Mouse (Mus musculus) limb, embryonic 13.5 days (tissue): ENCODE results near the gene Cfd. TPM values are rescaled to one million over a fixed set of nuclear protein-coding genes. Genes with fewer than 3 reads are reported as not detected.
A peak's percentile ranks its signal among the peaks of the same experiment; 100 is the strongest.

Experiments used
- ATAC-seq: fragments of 200-750 bp; cut with Nextera tagmentation; 2 replicates; pipeline ENCODE4 v1.8.0; 2017; ENCODE audit warnings: low read depth, moderate number of reproducible peaks, moderate TSS enrichment; ENCODE audit not compliant: low FRiP score
- H3K27ac ChIP-seq: fragments of 300-500 bp; sonication (generic); 2 replicates; pipeline ENCODE4 v1.5.1; 2015; ENCODE audit warnings: inconsistent platforms, mild to moderate bottlenecking, moderate library complexity
- H3K27me3 ChIP-seq: fragments of 300-500 bp; sonication (generic); 2 replicates; pipeline ENCODE4 v1.6.1; 2015; ENCODE audit warnings: mild to moderate bottlenecking, inconsistent platforms
- H3K36me3 ChIP-seq: fragments of 300-500 bp; sonication (generic); 2 replicates; pipeline ENCODE4 v1.6.1; 2015; ENCODE audit warnings: inconsistent platforms, mild to moderate bottlenecking, moderate library complexity
- H3K4me1 ChIP-seq: fragments of 300-500 bp; sonication (generic); 2 replicates; pipeline ENCODE4 v1.6.1; 2015; ENCODE audit warnings: inconsistent platforms
- H3K4me2 ChIP-seq: fragments of 300-500 bp; sonication (generic); replicated peaks from 2 replicates; pipeline ENCODE4 v1.6.1; 2015; ENCODE audit warnings: inconsistent platforms, mild to moderate bottlenecking, moderate library complexity
- H3K4me3 ChIP-seq: fragments of 300-500 bp; sonication (generic); 2 replicates; pipeline ENCODE4 v1.5.1; 2015; ENCODE audit warnings: moderate library complexity, mild to moderate bottlenecking, inconsistent platforms
- H3K9ac ChIP-seq: fragments of 300-500 bp; sonication (generic); 2 replicates; pipeline ENCODE4 v1.6.1; 2015; ENCODE audit warnings: mild to moderate bottlenecking, inconsistent platforms
- H3K9me3 ChIP-seq: fragments of 300-500 bp; sonication (generic); 2 replicates; pipeline ENCODE4 v1.6.1; 2016; ENCODE audit warnings: inconsistent platforms
- WGBS: fragments of 180-500 bp; shearing (Covaris S2); methylation state at CpG from one replicate; pipeline ENCODE4 v1.1.7; 2015; 5-methylcytosine and 5-hydroxymethylcytosine counted together
- polyA plus RNA-seq: library from polyadenylated mRNA; unstranded; fragments of >200 nt; fragmentation: Nextera tagmentation; extraction: Ambion mirVana; gene quantifications from 2 replicates; pipeline ENCODE4 v1.2.1, GENCODE M21; 2015

The Cfd gene
- not detected in 2 replicates for polyA plus RNA-seq

GRCm38 (mm10) chr10:79890670-79891069, at the start of gene Cfd:
Gene Cfd (plus strand): TSS chr10:79890853.
- Histone ChIP-seq H3K4me2 (no peak within 1 kb of the TSS), H3K4me3 (no peak within 1 kb of the TSS), H3K27ac (no peak within 1 kb of the TSS), H3K27me3 (no peaks in the 10 kb centered on the region), H3K36me3 (peaks cover 14% of the 10 kb centered on the region), H3K9ac (no peak within 1 kb of the TSS; the same call in 1 of the 2 replicates), H3K4me1 (no peaks in the 10 kb centered on the region), H3K9me3 (no peaks in the 10 kb centered on the region)
- 38% methylated on average over 5 of the region's 5 CpGs for WGBS
- ATAC-seq = no peak

- Histone ChIP-seq H3K9ac (no peak overlapping the region), H3K36me3 (no peaks in the 10 kb centered on the region), H3K9me3 (no peaks in the 10 kb centered on the region), H3K4me1 (peaks cover 32% of the 10 kb centered on the region), H3K4me2 (no peak overlapping the region; the same call in 1 of the 2 replicates), H3K27me3 (no peaks in the 10 kb centered on the region), H3K27ac (peak overlapping the region; percentile 58), H3K4me3 (no peak overlapping the region)
- WGBS = 62% methylated on average over 3 of the region's 3 CpGs
- no peak for ATAC-seq
Measured at GRCm38 (mm10) chr10:79842322-79842721, 48.3 kb upstream of the Cfd start.

DNA sequence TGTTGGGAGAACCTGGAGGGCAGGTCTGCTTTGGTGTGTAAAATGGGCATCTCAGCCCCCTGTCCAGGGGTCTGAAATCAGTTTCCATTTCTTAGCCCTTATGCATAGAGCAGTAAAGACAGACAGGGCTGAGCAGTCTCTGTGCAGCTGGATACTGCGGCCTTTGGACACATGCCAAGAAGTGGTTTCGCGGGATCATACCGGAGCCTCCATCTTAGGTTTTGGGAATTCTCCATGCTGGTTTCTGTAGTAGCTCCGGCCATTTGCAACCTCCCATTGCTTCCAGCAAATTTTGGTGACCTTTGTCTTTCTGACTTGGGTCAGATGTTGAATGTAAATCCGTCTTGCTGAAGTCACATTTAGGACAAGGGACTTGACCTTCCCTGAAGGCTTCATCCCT, 47.2 kb upstream of the Cfd start:
- Histone ChIP-seq H3K27ac (peak overlapping the region; percentile 23; the same call in 1 of the 2 replicates), H3K4me3 (no peak overlapping the region), H3K4me1 (peaks cover 32% of the 10 kb centered on the region), H3K36me3 (no peaks in the 10 kb centered on the region), H3K9ac (no peak overlapping the region), H3K27me3 (no peaks in the 10 kb centered on the region), H3K9me3 (no peaks in the 10 kb centered on the region), H3K4me2 (no peak overlapping the region)
- WGBS = 58% methylated on average over 6 of the region's 6 CpGs
- no peak for ATAC-seq

DNA sequence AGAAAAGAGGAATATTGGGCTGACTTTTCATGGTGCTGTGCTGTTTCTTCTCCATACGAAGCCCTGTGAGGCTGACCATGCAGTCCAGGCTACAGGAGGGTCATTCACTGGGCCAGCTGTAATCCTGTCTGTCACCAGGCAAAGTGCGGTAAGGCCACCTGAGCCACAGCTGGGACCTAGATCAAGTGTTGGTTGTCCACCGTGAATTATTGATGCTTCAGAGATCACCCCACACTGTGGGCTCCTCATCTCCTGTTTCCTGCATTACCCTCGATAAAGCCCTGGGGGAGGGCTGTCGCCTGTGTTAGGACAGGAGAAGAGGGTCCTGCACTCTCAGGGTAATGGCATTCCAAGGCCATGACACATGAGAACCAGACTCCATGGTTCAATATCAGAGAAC, 44.1 kb upstream of the Cfd start:
- Histone ChIP-seq H3K4me1 (peaks cover 30% of the 10 kb centered on the region), H3K4me3 (no peak overlapping the region), H3K9ac (no peak overlapping the region), H3K36me3 (no peaks in the 10 kb centered on the region), H3K27me3 (no peaks in the 10 kb centered on the region), H3K4me2 (no peak overlapping the region), H3K27ac (no peak overlapping the region), H3K9me3 (no peaks in the 10 kb centered on the region)
- 42% methylated on average over 5 of the region's 5 CpGs for WGBS
- no peak for ATAC-seq

GRCm38 (mm10) chr10:79849941-79850628, 40.6 kb upstream of the Cfd start:
- H3K4me1 ChIP-seq = peaks cover 25% of the 10 kb centered on the region
- H3K9ac ChIP-seq = no peak overlapping the region
- H3K4me3 ChIP-seq = no peak overlapping the region
- no peak overlapping the region for H3K27ac ChIP-seq
- no peaks in the 10 kb centered on the region for H3K36me3 ChIP-seq
- 84% methylated on average over 8 of the region's 8 CpGs for WGBS
- no peaks in the 10 kb centered on the region for H3K27me3 ChIP-seq
- no peak for ATAC-seq
- H3K4me2 ChIP-seq = no peak overlapping the region
- H3K9me3 ChIP-seq = no peaks in the 10 kb centered on the region

DNA sequence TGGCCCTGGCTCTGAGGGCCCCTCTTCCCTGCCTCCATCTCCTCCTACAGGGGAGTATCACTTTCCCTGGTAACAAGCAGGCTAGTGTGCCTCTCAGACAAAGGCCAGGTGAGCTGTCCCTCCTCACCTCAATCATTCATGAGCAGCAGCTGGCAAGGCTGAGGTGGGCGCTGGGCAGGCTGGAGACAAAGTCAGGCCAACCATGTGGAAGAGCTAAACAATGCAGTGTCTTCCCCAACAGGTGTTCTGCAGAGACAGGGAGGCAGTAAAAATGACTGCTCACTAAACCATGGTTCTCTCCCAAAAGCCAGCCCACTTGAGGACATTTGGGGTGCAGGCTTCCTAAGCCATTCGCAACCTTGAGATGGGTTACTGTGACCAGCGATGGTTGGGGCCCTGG, 39.0 kb upstream of the Cfd start:
- H3K9ac ChIP-seq = peak overlapping the region; percentile 80; the same call in 1 of the 2 replicates
- H3K4me2 ChIP-seq = peak overlapping the region; percentile 79
- H3K4me3 ChIP-seq = peak overlapping the region; percentile 99; the same call in 1 of the 2 replicates
- H3K27ac ChIP-seq = peak overlapping the region; percentile 100
- no peaks in the 10 kb centered on the region for H3K27me3 ChIP-seq
- no peaks in the 10 kb centered on the region for H3K9me3 ChIP-seq
- WGBS = 64% methylated on average over 3 of the region's 3 CpGs
- peaks cover 9% of the 10 kb centered on the region for H3K36me3 ChIP-seq
- ATAC-seq = no peak
- H3K4me1 ChIP-seq = peaks cover 35% of the 10 kb centered on the region

DNA sequence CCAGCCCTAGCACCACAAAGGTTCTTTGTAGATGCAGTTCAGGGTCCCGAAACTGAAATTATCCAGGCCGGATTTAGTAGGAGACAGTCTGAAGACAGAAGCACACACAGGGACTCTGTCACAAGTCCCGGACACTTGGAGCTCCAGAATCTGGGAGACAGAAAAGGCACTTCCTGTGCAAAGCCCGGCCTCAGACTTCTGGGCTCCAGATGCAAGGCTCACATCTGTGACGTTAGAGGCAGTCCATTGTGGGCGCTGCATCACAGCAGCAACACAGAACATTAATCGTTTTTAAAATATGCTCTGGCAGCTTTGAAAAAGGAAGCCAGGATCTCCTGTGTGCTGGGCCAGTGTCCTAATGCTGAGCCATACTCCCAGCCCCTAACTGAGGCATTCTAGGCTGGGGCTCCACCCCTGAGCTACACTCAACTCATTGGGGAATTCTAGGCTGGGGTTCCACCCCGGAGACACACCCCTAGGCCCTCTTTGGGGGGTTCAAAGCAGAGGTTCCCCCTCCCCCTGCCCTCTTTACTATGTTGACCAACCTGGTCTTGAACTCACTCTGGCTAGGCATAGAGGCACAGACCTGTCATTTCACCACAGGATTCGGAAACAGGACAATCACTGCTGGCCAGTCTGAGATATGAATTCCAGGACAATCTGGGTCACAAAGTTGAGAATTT, 38.4 kb upstream of the Cfd start:
- Histone ChIP-seq H3K27me3 (no peaks in the 10 kb centered on the region), H3K4me3 (peak overlapping the region; percentile 99), H3K4me2 (peak overlapping the region; percentile 79), H3K4me1 (peaks cover 40% of the 10 kb centered on the region), H3K27ac (peak overlapping the region; percentile 100), H3K9ac (peak overlapping the region; percentile 80), H3K36me3 (peaks cover 15% of the 10 kb centered on the region), H3K9me3 (no peaks in the 10 kb centered on the region)
- ATAC-seq = no peak
- WGBS = 32% methylated on average over 9 of the region's 9 CpGs

- WGBS = 17% methylated on average over 8 of the region's 8 CpGs
- H3K27me3 ChIP-seq = no peaks in the 10 kb centered on the region
- H3K4me1 ChIP-seq = peaks cover 46% of the 10 kb centered on the region
Measured at GRCm38 (mm10) chr10:79852827-79853226, 37.8 kb upstream of the Cfd start.

GRCm38 (mm10) chr10:79853392-79853791, 37.3 kb upstream of the Cfd start:
- WGBS = 0% methylated on average over 15 of the region's 15 CpGs
- Histone ChIP-seq H3K4me3 (peak overlapping the region; percentile 99), H3K9me3 (no peaks in the 10 kb centered on the region), H3K27me3 (no peaks in the 10 kb centered on the region), H3K4me2 (peak overlapping the region; percentile 79), H3K9ac (peak overlapping the region; percentile 80), H3K27ac (peak overlapping the region; percentile 100), H3K4me1 (peaks cover 52% of the 10 kb centered on the region), H3K36me3 (peaks cover 26% of the 10 kb centered on the region)
- peak; percentile 43 for ATAC-seq

More at GRCm38 (mm10) chr10:79852827-79853226, 37.8 kb upstream of the Cfd start:
- H3K27ac ChIP-seq = peak overlapping the region; percentile 100
- peak overlapping the region; percentile 79 for H3K4me2 ChIP-seq
- peak overlapping the region; percentile 99 for H3K4me3 ChIP-seq
- peaks cover 20% of the 10 kb centered on the region for H3K36me3 ChIP-seq
- H3K9ac ChIP-seq = peak overlapping the region; percentile 80
- H3K9me3 ChIP-seq = no peaks in the 10 kb centered on the region
- no peak for ATAC-seq

DNA sequence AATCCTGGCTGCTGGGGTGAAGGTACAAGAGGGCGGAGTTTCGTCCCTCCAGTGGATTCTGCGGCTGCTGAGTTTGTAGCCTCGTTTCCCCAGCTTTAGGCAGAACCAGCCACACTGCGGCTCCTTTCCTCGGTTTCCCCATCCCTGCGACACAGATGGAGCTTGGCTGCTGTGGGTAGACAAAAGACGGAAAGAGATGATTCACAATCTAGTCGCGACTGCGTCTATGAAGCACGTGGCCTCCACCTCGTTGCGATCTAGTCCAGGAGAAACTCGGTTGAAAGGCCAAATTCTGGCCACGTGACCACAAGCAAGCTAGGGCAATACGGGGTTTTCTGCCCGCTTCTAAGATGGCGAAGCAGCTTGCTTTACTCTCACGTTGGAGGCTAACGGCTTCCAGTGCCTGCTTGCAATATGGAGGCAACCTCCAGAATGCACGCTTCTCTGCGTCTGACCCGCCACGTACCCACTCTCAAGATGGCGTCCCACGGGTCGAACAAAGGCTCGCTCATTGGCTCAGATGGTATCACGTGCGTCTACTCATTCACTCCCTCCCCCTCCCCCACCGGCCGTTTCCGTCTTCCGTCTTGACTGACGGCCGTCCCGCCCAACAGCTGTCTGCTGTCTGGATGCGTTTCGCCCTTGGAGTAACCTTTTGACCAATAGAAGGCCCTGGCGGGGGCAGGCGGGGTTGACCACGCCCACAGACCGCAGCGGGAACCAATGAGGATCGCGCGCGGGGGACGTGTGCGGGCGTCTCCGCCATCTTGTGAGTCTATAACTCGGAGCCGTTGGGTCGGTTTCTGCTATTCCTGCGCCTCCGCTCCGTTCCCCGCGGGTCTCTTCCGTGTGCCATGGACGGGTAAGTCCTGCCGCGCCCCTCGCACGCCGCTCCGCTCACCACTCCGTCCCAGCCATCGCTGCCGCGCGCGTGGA, 36.5 kb upstream of the Cfd start, which contains the start of gene Ptbp1:
Gene Ptbp1 (plus strand): TSS at position 568 of the 936 bp plus-strand sequence.
- Histone ChIP-seq H3K9ac (peak within 1 kb of the TSS; percentile 97), H3K4me2 (peak within 1 kb of the TSS; percentile 100)
- under 1% methylated on average over 64 of the region's 75 CpGs for WGBS

GRCm38 (mm10) chr10:79854801-79855541, 35.7 kb upstream of the Cfd start:
- Histone ChIP-seq H3K9ac (peak overlapping the region; percentile 97), H3K9me3 (no peaks in the 10 kb centered on the region), H3K27ac (peak overlapping the region; percentile 100), H3K4me2 (peak overlapping the region; percentile 100), H3K27me3 (no peaks in the 10 kb centered on the region), H3K4me3 (peak overlapping the region; percentile 99), H3K4me1 (peaks cover 68% of the 10 kb centered on the region), H3K36me3 (peaks cover 42% of the 10 kb centered on the region)
- WGBS = under 1% methylated on average over 83 of the region's 83 CpGs
- peak; percentile 10 for ATAC-seq

More for the DNA sequence above, 36.5 kb upstream of the Cfd start, which contains the start of gene Ptbp1:
- Histone ChIP-seq H3K27ac (peak within 1 kb of the TSS; percentile 100), H3K4me1 (peaks cover 59% of the 10 kb centered on the region), H3K9me3 (no peaks in the 10 kb centered on the region), H3K36me3 (peaks cover 33% of the 10 kb centered on the region), H3K27me3 (no peaks in the 10 kb centered on the region), H3K4me3 (peak within 1 kb of the TSS; percentile 99)
- ATAC-seq = peak; percentile 93
